Mouse (Mus musculus) forebrain, embryonic 12.5 days (tissue): Measurements from ENCODE around the gene Gm40460. TPM values are rescaled to one million over a fixed set of nuclear protein-coding genes. Genes with fewer than 3 reads are reported as not detected.
"Not testable (repeated sequence)": the region's sequence is repeated elsewhere in the genome, so short reads cannot be mapped to it uniquely, and the experiment has no call there.

Experiments used
- ATAC-seq: fragments of 200-750 bp; cut with Nextera tagmentation; 2 replicates; pipeline ENCODE4 v1.8.0; 2017; ENCODE audit warnings: moderate TSS enrichment; ENCODE audit not compliant: low FRiP score
- H3K27ac ChIP-seq: fragments of 300-500 bp; sonication (generic); 2 replicates; pipeline ENCODE4 v1.5.1; 2016; ENCODE audit warnings: mild to moderate bottlenecking
- H3K27me3 ChIP-seq: fragments of 300-500 bp; sonication (generic); 2 replicates; pipeline ENCODE4 v1.6.1; 2016; ENCODE audit warnings: mild to moderate bottlenecking
- H3K36me3 ChIP-seq: fragments of 300-500 bp; sonication (generic); replicated peaks from 2 replicates; pipeline ENCODE4 v1.6.1; 2016; ENCODE audit warnings: mild to moderate bottlenecking
- H3K4me1 ChIP-seq: fragments of 300-500 bp; sonication (generic); 2 replicates; pipeline ENCODE4 v1.6.1; 2016
- H3K4me2 ChIP-seq: fragments of 300-500 bp; sonication (generic); 2 replicates; pipeline ENCODE4 v1.6.1; 2016; ENCODE audit warnings: mild to moderate bottlenecking, moderate library complexity
- H3K4me3 ChIP-seq: fragments of 300-500 bp; sonication (generic); replicated peaks from 2 replicates; pipeline ENCODE4 v1.5.1; 2016; ENCODE audit warnings: mild to moderate bottlenecking
- H3K9ac ChIP-seq: fragments of 300-500 bp; sonication (generic); 2 replicates; pipeline ENCODE4 v1.6.1; 2016; ENCODE audit warnings: mild to moderate bottlenecking
- H3K9me3 ChIP-seq: fragments of 300-500 bp; sonication (generic); 2 replicates; pipeline ENCODE4 v1.6.1; 2016
- WGBS: fragments of 180-500 bp; shearing (Covaris S2); methylation state at CpG from one replicate; pipeline ENCODE4 v1.1.7; 2016; 5-methylcytosine and 5-hydroxymethylcytosine counted together
- polyA plus RNA-seq: library from polyadenylated mRNA; unstranded; fragments of >200 nt; fragmentation: Nextera tagmentation; extraction: Ambion mirVana; gene quantifications from 2 replicates; pipeline ENCODE4 v1.2.1, GENCODE M21; 2016

Gm40460 gene
- polyA plus RNA-seq, result not detected in 2 replicates

- H3K36me3 ChIP-seq, result no peaks in the 10 kb centered on the region
- no peaks in the 10 kb centered on the region for H3K4me1 ChIP-seq
- H3K27me3 ChIP-seq, result no peaks in the 10 kb centered on the region
- H3K27ac ChIP-seq, result no peak within 1 kb of the TSS
- no peaks in the 10 kb centered on the region for H3K9me3 ChIP-seq
- no peak within 1 kb of the TSS for H3K4me3 ChIP-seq
- no peak for ATAC-seq
- WGBS, result 57% methylated on average over 2 of the region's 2 CpGs
- no peak within 1 kb of the TSS for H3K9ac ChIP-seq
- no peak within 1 kb of the TSS for H3K4me2 ChIP-seq
These were observed at the start of gene Gm40460 for GRCm38 (mm10) chr7:142240978-142241377. Gene Gm40460 (minus strand): TSS chr7:142241078.

- not testable (repeated sequence) for H3K27ac ChIP-seq, H3K4me2 ChIP-seq, H3K9me3 ChIP-seq, ATAC-seq, H3K4me3 ChIP-seq, H3K36me3 ChIP-seq, H3K9ac ChIP-seq
- H3K27me3 ChIP-seq, result peaks cover 22% of the 10 kb centered on the region
- 79% methylated on average over 9 of the region's 9 CpGs for WGBS
- peaks cover 11% of the 10 kb centered on the region for H3K4me1 ChIP-seq
These were observed 45.2 kb upstream of the Gm40460 start for GRCm38 (mm10) chr7:142285910-142286612.

GRCm38 (mm10) chr7:142285130-142285835 is 44.4 kb upstream of the Gm40460 start:
- 21% methylated on average over 23 of the region's 23 CpGs for WGBS
- Histone ChIP-seq H3K4me3 (peak overlapping the region; percentile 51), H3K4me2 (peak overlapping the region; percentile 83), H3K9ac (peak overlapping the region; percentile 3; the same call in 1 of the 2 replicates), H3K27me3 (peaks cover 23% of the 10 kb centered on the region), H3K36me3 (no peaks in the 10 kb centered on the region), H3K27ac (peak overlapping the region; percentile 25; the same call in 1 of the 2 replicates), H3K4me1 (peaks cover 11% of the 10 kb centered on the region), H3K9me3 (no peaks in the 10 kb centered on the region)
- peak; percentile 71 for ATAC-seq

- H3K27ac ChIP-seq, result peak overlapping the region; percentile 82
- peak overlapping the region; percentile 83 for H3K4me2 ChIP-seq
- WGBS, result under 1% methylated on average over 19 of the region's 19 CpGs
- H3K4me1 ChIP-seq, result peaks cover 11% of the 10 kb centered on the region
- no peaks in the 10 kb centered on the region for H3K36me3 ChIP-seq
- H3K9ac ChIP-seq, result peak overlapping the region; percentile 57
- peak; percentile 82 for ATAC-seq
- no peaks in the 10 kb centered on the region for H3K9me3 ChIP-seq
- H3K27me3 ChIP-seq, result peaks cover 29% of the 10 kb centered on the region
- peak overlapping the region; percentile 51 for H3K4me3 ChIP-seq
These were observed 43.8 kb upstream of the Gm40460 start for GRCm38 (mm10) chr7:142284615-142285080.

- Histone ChIP-seq H3K4me2 (peak overlapping the region; percentile 83), H3K9me3 (no peaks in the 10 kb centered on the region), H3K27ac (peak overlapping the region; percentile 82), H3K4me1 (peaks cover 11% of the 10 kb centered on the region), H3K9ac (peak overlapping the region; percentile 57), H3K36me3 (no peaks in the 10 kb centered on the region), H3K4me3 (peak overlapping the region; percentile 51), H3K27me3 (peaks cover 31% of the 10 kb centered on the region)
- WGBS, result under 1% methylated on average over 38 of the region's 38 CpGs
- ATAC-seq, result peak; percentile 80
These were observed 43.2 kb upstream of the Gm40460 start for GRCm38 (mm10) chr7:142284023-142284591.

GRCm38 (mm10) chr7:142282847-142283246 is 42.0 kb upstream of the Gm40460 start:
- WGBS, result 17% methylated on average over 2 of the region's 2 CpGs
- peaks cover 11% of the 10 kb centered on the region for H3K4me1 ChIP-seq
- H3K4me3 ChIP-seq, H3K9ac ChIP-seq, H3K36me3 ChIP-seq, ATAC-seq, H3K27ac ChIP-seq, H3K4me2 ChIP-seq, H3K9me3 ChIP-seq: not testable (repeated sequence)
- H3K27me3 ChIP-seq, result peaks cover 31% of the 10 kb centered on the region

- H3K27me3 ChIP-seq, result peaks cover 24% of the 10 kb centered on the region
- not testable (repeated sequence) for H3K9me3 ChIP-seq, ATAC-seq, H3K9ac ChIP-seq, H3K27ac ChIP-seq, H3K4me2 ChIP-seq, H3K4me1 ChIP-seq, H3K4me3 ChIP-seq, H3K36me3 ChIP-seq
- 84% methylated on average over 1 of the region's 1 CpGs for WGBS
These were observed 38.4 kb upstream of the Gm40460 start for GRCm38 (mm10) chr7:142279291-142279690.

GRCm38 (mm10) chr7:142278183-142278582 is 37.3 kb upstream of the Gm40460 start:
- H3K9me3 ChIP-seq, H3K4me3 ChIP-seq, H3K9ac ChIP-seq, ATAC-seq, H3K4me2 ChIP-seq, H3K4me1 ChIP-seq, H3K36me3 ChIP-seq, H3K27ac ChIP-seq: not testable (repeated sequence)
- WGBS, result 0% methylated on average over 3 of the region's 3 CpGs
- peaks cover 23% of the 10 kb centered on the region for H3K27me3 ChIP-seq

- H3K9me3 ChIP-seq, ATAC-seq, H3K4me2 ChIP-seq, H3K36me3 ChIP-seq, H3K4me3 ChIP-seq, H3K9ac ChIP-seq, H3K27ac ChIP-seq, H3K27me3 ChIP-seq, H3K4me1 ChIP-seq: not testable (repeated sequence)
These were observed 33.4 kb upstream of the Gm40460 start, which contains the start of gene Gm4559 for GRCm38 (mm10) chr7:142274263-142274662. Gene Gm4559 (minus strand): TSS chr7:142274363.

GRCm38 (mm10) chr7:142258254-142258653 is 17.4 kb upstream of the Gm40460 start, which contains the start of gene Gm2431:
Gene Gm2431 (minus strand): TSS chr7:142258354.
- ATAC-seq, H3K9me3 ChIP-seq, H3K9ac ChIP-seq, H3K27ac ChIP-seq, H3K36me3 ChIP-seq, H3K27me3 ChIP-seq, H3K4me1 ChIP-seq, H3K4me3 ChIP-seq, H3K4me2 ChIP-seq: not testable (repeated sequence)
- 74% methylated on average over 1 of the region's 1 CpGs for WGBS

- Histone ChIP-seq H3K9me3 (no peaks in the 10 kb centered on the region), H3K9ac (no peak overlapping the region), H3K27me3 (no peaks in the 10 kb centered on the region), H3K36me3 (no peaks in the 10 kb centered on the region), H3K4me2 (no peak overlapping the region), H3K27ac (no peak overlapping the region), H3K4me1 (no peaks in the 10 kb centered on the region), H3K4me3 (no peak overlapping the region)
- WGBS, result 1% methylated on average over 2 of the region's 2 CpGs
- ATAC-seq, result no peak
These were observed 14.6 kb upstream of the Gm40460 start for GRCm38 (mm10) chr7:142255517-142255916.

GRCm38 (mm10) chr7:142249824-142250223 is 8.9 kb upstream of the Gm40460 start:
- no peak overlapping the region for H3K9ac ChIP-seq

More at GRCm38 (mm10) chr7:142249824-142250223, 8.9 kb upstream of the Gm40460 start:
- Histone ChIP-seq H3K36me3 (no peaks in the 10 kb centered on the region), H3K27me3 (no peaks in the 10 kb centered on the region), H3K27ac (no peak overlapping the region), H3K4me2 (no peak overlapping the region), H3K4me3 (no peak overlapping the region), H3K9me3 (no peaks in the 10 kb centered on the region), H3K4me1 (no peaks in the 10 kb centered on the region)
- 0% methylated on average over 1 of the region's 1 CpGs for WGBS
- ATAC-seq, result no peak
